Mouse (Mus musculus) adrenal gland, adult 8-10 months (tissue): ENCODE data around the gene Pnldc1. TPM values are rescaled to one million over a fixed set of nuclear protein-coding genes. Genes with fewer than 3 reads are reported as not detected.
"Not testable (repeated sequence)": the region's sequence is repeated elsewhere in the genome, so short reads cannot be mapped to it uniquely, and the experiment has no call there.

Experiments used
- DNase-seq: peaks from one replicate; pipeline ENCODE4 v3.0.0; 2022
- total RNA-seq, 4 experiments: library from RNA; stranded (reverse); gene quantifications; 2 replicates each; pipeline ENCODE4 v1.2.4; 2022

Pnldc1 gene
- total RNA-seq, 4 experiments from 2014 or later: 3.0 to 4.1 (median 3.5) TPM

GRCm38 (mm10) chr17:12906436-12906835 lies 3.6 kb downstream of the Pnldc1 start:
- DNase-seq: no peak

GRCm38 (mm10) chr17:12905810-12906209 lies 4.2 kb downstream of the Pnldc1 start:
- no peak for DNase-seq

DNA sequence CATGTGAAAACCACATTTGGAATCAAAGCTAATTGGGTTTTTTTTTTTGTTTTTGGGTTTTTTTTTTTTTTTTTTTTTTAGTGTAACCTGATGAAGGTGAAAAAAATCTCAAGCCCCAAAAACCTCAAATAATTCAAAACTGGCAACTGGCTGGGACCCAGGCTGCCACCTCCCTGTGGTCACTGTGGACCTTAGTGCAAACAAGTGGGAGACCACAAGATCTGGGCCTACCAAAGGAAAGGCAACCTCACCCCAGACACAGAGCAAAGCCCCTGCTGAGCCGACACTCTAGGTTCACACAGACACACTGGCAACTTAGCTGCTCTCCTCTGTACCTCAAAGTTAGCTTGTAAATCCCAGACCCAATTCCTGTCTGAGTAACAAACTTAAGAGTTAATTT lies 5.7 kb downstream of the Pnldc1 start:
- no peak for DNase-seq

DNA sequence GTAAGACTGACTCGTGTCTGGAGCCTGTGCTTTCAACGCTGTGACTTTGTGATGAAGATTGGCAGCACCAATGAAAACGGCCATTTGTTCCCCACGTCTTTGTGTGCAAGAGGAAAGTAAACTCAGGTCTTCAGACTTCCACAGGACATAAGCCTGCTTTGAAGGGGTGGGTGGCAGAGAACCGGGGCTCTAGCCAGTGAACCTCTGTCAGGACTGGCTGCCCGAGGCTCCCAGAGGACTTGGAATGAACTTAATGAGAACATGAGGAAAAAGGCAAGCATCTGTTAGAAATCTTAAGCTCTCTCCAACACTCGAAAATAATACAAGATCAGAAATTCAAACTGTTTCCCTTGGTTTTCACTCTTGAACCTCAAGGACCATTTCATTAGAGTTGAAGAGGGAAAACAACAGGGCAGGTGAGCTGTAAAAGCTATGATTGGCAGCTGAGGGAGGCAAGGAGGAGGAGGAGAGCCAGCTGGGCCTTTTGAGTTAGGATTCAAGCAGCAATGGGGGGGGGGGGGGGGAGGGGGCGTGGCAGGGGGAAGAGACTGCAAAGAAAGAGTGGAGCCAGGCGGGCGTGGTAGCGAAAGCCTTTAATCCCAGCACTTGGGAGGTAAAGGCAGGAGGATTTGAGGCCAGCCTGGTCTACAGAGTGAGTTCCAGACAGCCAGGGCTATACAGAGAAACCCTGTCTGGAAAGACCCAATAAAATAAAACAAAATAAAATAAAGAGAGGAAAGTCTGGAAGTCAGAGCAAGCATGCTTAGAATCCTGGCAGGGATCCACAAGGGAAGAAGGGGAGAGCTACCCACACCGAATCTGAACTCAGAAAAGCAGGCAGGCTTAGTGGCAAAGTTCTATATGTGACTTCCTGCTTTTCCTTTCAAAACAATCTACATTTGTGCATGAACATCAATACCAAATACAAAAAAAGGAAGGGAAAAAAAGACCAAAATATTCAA lies 6.4 kb downstream of the Pnldc1 start:
- no peak for DNase-seq

DNA sequence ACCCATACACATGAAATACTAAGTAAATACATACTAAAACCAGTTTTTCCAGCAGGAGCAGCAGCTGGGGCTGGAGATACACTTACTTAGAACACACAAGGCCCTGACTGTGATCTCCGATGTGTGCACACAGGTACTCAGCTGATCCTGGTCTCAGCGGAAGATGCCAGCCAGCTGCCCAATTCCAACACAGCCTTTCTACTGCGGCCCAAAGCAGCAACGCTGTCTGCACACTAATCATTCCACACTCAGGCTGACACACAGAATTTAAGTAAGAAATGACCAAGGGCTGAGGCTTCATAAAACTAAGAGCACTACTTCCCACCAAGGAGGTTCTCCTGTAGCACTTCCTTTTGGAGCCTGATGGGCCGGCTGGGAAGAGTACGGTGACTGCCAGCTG lies 7.7 kb downstream of the Pnldc1 start:
- no peak for DNase-seq

DNA sequence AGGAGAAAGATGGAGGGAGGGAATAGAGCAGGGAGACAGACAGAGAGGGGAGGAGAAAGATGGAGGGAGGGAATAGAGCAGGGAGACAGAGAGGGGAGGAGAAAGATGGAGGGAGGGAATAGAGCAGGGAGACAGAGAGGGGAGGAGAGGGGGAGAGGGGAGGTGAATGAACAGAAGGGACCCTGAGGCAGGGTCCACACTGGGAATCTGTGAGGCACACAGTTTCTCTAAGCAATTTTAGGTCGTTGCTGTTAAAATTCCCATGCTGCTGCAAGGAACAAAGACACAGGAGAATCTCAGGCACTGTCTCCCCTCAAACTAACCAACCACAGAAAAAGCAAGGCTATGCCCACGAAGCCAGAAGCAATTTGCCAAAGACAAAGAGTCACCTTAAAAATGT lies 11.4 kb downstream of the Pnldc1 start:
- not testable (repeated sequence) for DNase-seq

- DNase-seq: no peak
Observed at GRCm38 (mm10) chr17:12897674-12898073, 12.4 kb downstream of the Pnldc1 start.

DNA sequence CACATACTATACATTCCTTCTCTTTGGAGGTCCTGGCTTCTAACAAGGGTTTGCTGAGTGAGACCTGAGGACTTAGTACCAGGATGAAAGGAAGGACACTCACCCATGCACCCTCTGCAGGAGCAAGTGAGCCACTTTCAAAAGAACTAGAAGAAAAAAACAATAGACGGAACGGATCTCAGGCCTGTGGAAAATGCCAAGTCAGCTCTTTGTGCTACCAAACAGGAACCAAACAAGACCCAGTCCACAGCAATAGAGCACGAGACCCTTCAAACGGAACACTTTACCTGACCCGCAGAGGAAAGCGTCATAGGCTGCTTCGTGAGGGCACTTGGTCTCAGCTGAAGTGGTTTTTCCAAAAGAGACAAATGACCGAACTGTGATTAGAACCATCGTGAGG lies 18.0 kb downstream of the Pnldc1 start:
- DNase-seq: no peak

DNA sequence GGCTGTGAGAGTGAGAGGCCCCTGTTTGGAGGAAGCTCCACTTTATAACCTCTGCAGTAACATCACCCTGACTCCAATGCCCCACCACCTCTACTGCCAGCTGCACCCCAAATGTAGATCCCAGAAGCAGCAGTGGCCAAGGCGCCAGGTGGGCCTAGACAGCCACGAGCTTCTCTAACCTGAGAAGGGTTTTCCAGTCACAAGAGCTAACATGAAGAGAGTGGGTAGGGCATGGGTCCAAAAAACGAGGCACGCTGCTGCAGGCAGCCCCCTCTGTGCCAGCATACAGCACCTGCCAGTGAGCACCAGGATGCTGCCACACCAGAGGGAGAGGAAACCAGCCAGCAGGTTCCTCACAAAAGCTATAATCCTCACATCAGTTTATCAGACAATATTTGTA lies 19.0 kb downstream of the Pnldc1 start:
- no peak for DNase-seq

DNA sequence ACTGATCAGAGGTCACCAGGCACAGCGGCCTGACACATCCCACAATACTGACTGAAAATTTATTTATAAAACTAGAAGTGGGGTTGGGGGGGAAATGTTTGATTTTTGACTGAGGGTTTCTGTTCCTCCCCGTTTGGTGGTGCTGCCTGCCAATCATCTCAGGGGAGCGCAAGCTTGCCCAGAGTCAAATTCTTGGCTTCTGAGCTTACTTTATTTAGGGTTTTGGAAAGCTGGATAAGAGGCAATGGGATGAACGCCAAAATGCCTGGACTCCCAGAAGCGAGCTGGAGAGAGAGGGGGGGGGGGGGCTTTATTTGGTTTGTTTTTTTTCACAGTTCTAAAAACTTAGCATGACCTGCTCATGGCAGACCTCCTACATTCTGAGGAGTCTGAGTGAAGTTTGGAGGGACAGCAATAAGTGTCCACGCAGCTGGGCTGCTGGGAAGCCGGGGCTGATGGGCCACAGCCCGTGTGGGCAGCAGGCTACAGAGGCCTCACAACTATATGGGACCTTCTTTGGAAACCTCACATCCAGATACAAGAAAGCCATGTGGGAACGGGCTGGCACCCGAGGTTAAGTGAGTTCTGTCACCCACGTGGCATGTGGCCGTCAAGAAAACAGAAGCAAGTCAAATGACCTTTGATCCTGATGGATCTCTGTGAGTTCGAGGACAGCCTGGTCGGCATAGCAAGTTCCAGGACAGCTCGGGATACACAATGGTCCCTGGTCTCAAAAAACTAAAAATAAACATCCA lies 22.8 kb downstream of the Pnldc1 start:
- no peak for DNase-seq

GRCm38 (mm10) chr17:12886620-12887019 lies 23.4 kb downstream of the Pnldc1 start:
- no peak for DNase-seq

DNA sequence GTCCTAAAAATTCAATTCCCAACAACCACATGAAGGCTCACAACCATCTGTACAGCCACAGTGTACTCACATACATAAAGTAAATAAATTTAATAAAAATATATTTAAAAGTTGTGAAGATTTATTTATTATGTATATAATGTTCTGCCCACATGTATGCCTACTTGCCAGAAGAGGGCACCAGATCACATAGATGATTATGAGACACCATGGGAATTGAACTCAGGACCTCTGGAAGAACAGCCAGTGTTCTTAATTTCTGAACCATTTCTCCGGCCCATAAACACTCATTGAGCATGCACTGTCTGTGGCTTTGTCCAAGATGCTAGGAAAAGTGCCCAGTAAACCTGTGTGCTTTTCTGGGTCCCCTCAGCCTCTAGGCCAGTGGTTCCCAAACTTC lies 28.8 kb downstream of the Pnldc1 start:
- DNase-seq: no peak

- peak; percentile 59 for DNase-seq
Observed at GRCm38 (mm10) chr17:12880178-12880577, 29.9 kb downstream of the Pnldc1 start.

- DNase-seq: no peak
Observed at GRCm38 (mm10) chr17:12875734-12876133, 34.3 kb downstream of the Pnldc1 start, which contains the start of gene Mrgprh. Gene Mrgprh, plus strand, starts transcription at chr17:12876034.

GRCm38 (mm10) chr17:12872275-12873028 lies 37.6 kb downstream of the Pnldc1 start:
- no peak for DNase-seq

- no peak for DNase-seq
Observed at GRCm38 (mm10) chr17:12868640-12869039, 41.4 kb downstream of the Pnldc1 start.

GRCm38 (mm10) chr17:12868043-12868442 lies 42.0 kb downstream of the Pnldc1 start, which contains the start of gene Mas1:
Gene Mas1, minus strand, starts transcription at chr17:12868143.
- no peak for DNase-seq

GRCm38 (mm10) chr17:12866853-12867252 lies 43.2 kb downstream of the Pnldc1 start:
- DNase-seq: no peak

DNA sequence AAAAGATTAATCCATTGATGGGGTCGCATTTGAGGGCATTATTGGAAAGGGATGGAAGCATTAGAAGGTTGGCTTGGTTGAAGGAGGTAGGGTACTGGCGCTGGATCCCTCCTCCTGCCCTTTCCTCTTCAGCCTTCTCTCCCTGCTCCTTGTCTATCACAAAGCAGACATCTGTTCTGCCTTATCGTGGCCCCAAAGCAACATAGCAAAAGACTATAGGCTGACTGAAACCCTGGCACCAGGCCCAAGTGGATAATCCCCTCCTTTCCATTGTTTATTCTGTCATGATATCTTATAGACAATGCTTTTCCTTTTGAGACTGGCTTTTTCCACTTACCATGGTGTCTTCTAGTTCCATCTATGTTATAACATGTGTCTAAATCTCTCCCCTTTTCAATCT lies 44.6 kb downstream of the Pnldc1 start:
- DNase-seq: no peak

- no peak for DNase-seq
Observed at GRCm38 (mm10) chr17:12864111-12864510, 45.9 kb downstream of the Pnldc1 start.

DNA sequence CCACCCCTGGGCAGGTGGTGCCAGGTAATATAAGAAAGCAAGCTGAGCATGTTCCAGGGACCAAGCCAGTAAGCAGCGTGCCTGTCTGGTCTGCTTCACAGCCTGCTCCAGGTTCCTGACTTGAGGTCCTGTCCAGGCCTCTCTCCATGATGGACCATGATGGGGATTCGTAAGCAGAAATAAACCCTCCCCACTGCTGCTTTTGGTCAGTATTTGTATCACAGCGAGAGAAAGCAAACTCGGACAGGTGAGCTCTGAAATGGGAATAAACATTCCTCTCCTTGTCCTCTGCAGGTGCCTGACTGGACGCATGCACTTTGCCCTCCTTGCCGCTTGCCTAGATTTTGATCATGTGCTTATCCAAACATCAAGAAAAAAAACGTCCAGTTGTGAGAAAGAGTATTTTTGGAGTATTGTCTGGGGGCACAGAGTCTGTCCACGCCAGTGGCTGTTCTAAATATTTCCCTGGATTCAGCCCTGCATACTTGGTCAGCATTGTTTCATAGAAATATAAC lies 51.0 kb downstream of the Pnldc1 start:
- DNase-seq: no peak

DNA sequence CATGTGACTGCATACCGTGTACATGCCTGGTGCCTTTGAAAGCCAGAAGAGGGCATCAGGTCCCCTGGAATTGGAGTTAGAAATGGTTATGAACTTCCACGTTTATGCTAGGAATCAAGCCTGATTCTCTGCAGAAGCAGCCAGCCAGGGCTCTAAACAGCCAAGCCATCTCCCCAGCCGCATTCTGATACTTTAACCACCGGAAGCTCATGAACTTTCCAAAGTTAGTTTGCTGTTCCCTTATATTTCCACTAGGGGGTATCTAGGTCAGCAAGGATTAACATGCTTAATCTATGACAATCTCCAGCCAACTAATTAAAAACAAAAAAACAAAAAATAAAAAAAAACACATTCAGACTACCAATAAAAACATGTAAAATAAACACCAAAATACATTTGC lies 52.0 kb downstream of the Pnldc1 start:
- no peak for DNase-seq
